Mouse (Mus musculus): Measurements from ENCODE around the gene Apbb1ip. TPM values are rescaled to one million over a fixed set of nuclear protein-coding genes. Genes with fewer than 3 reads are reported as not detected.

The Apbb1ip gene
- total and polyA plus RNA-seq, 2 experiments, result 0.64 to 0.65 TPM

GRCm38 (mm10) chr2:22895282-22896273, 121.7 kb downstream of the Apbb1ip start, which contains the start of gene Pdss1:
Pdss1 (plus strand) TSS chr2:22895522.
- TF ChIP-seq POLR2A (IDR thresholded peaks at IDR 0.05; ENCODE audit: extremely low read depth, insufficient read depth, low read length) (peak; percentile 57), CTCF (IDR thresholded peaks at IDR 0.05; ENCODE audit: low read depth, low read length) (no peak)
- Histone ChIP-seq H3K79me2 (ENCODE audit: control insufficient read depth, insufficient read depth, low read length) (no peaks in the 10 kb centered on the region), H3K9ac (ENCODE audit: low read depth, low read length) (peak within 1 kb of the TSS; percentile 85), H3K4me3 (ENCODE audit: insufficient read depth, low read depth, low read length) (peak within 1 kb of the TSS; percentile 91), H3K27me3 (ENCODE audit: control insufficient read depth, insufficient read depth, low read length) (no peaks in the 10 kb centered on the region), H3K4me1 (ENCODE audit: control insufficient read depth, insufficient read depth, low read length) (peaks cover 2% of the 10 kb centered on the region; the same call in 1 of the 2 replicates), H3K27ac (replicated peaks; ENCODE audit: insufficient read depth, low read depth, low read length) (peak within 1 kb of the TSS; percentile 77), H3K36me3 (ENCODE audit: control insufficient read depth, insufficient read depth, low read length) (no peaks in the 10 kb centered on the region)
- DNase-seq (ENCODE audit: extremely low read depth, low read depth, low spot score), result peak; percentile 95
- under 1% methylated on average over 81 of the region's 81 CpGs for WGBS

- H3K9ac ChIP-seq (ENCODE audit: low read depth, low read length), result no peak overlapping the region
- H3K27me3 ChIP-seq (ENCODE audit: control insufficient read depth, insufficient read depth, low read length), result no peaks in the 10 kb centered on the region
- no peaks in the 10 kb centered on the region for H3K79me2 ChIP-seq (ENCODE audit: control insufficient read depth, insufficient read depth, low read length)
- peaks cover 15% of the 10 kb centered on the region for H3K36me3 ChIP-seq (ENCODE audit: control insufficient read depth, insufficient read depth, low read length)
- WGBS, result over 99% methylated on average over 3 of the region's 3 CpGs
- H3K27ac ChIP-seq (replicated peaks; ENCODE audit: insufficient read depth, low read depth, low read length), result no peak overlapping the region
- no peak overlapping the region for H3K4me3 ChIP-seq (ENCODE audit: insufficient read depth, low read depth, low read length)
- TF ChIP-seq CTCF (IDR thresholded peaks at IDR 0.05; ENCODE audit: low read depth, low read length) (no peak), POLR2A (IDR thresholded peaks at IDR 0.05; ENCODE audit: extremely low read depth, insufficient read depth, low read length) (no peak)
- no peak for DNase-seq (ENCODE audit: extremely low read depth, low read depth, low spot score)
- H3K4me1 ChIP-seq (ENCODE audit: control insufficient read depth, insufficient read depth, low read length), result no peaks in the 10 kb centered on the region
Observed at GRCm38 (mm10) chr2:22903947-22904346, 130.1 kb downstream of the Apbb1ip start.

DNA sequence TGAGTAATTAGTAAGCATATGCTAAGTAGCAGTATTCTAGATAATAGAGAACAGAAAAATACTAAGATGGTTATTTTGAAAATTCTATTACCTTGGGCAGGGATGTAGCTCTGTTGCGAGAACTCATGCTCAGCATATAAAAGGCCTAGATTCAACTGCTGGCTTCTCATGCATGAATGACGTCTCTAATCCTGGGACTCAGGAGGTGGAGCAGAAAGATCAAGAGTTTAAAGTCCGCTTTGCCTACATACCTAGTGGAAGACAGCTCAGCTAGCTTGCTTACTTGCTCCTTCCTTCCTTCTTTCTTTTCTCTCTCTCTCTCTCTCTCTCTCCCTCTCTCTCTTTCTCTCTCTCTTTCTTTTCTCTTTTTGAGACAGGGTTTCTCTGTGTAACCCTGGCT, 140.5 kb downstream of the Apbb1ip start:
- H3K4me1 ChIP-seq (ENCODE audit: control insufficient read depth, insufficient read depth, low read length), result no peaks in the 10 kb centered on the region
- peaks cover 21% of the 10 kb centered on the region for H3K36me3 ChIP-seq (ENCODE audit: control insufficient read depth, insufficient read depth, low read length)
- 82% methylated on average over 3 of the region's 3 CpGs for WGBS
- no peak for TF ChIP-seq CTCF (IDR thresholded peaks at IDR 0.05; ENCODE audit: low read depth, low read length)
- no peak for TF ChIP-seq POLR2A (IDR thresholded peaks at IDR 0.05; ENCODE audit: extremely low read depth, insufficient read depth, low read length)
- DNase-seq (ENCODE audit: extremely low read depth, low read depth, low spot score), result no peak
- no peaks in the 10 kb centered on the region for H3K27me3 ChIP-seq (ENCODE audit: control insufficient read depth, insufficient read depth, low read length)
- no peak overlapping the region for H3K27ac ChIP-seq (replicated peaks; ENCODE audit: insufficient read depth, low read depth, low read length)
- no peaks in the 10 kb centered on the region for H3K79me2 ChIP-seq (ENCODE audit: control insufficient read depth, insufficient read depth, low read length)
- no peak overlapping the region for H3K9ac ChIP-seq (ENCODE audit: low read depth, low read length)
- no peak overlapping the region for H3K4me3 ChIP-seq (ENCODE audit: insufficient read depth, low read depth, low read length)

GRCm38 (mm10) chr2:22918651-22919050, 144.8 kb downstream of the Apbb1ip start:
- 96% methylated on average over 2 of the region's 2 CpGs for WGBS
- no peak overlapping the region for H3K4me3 ChIP-seq (ENCODE audit: insufficient read depth, low read depth, low read length)
- H3K27me3 ChIP-seq (ENCODE audit: control insufficient read depth, insufficient read depth, low read length), result no peaks in the 10 kb centered on the region
- no peaks in the 10 kb centered on the region for H3K4me1 ChIP-seq (ENCODE audit: control insufficient read depth, insufficient read depth, low read length)
- TF ChIP-seq POLR2A (IDR thresholded peaks at IDR 0.05; ENCODE audit: extremely low read depth, insufficient read depth, low read length) (no peak), CTCF (IDR thresholded peaks at IDR 0.05; ENCODE audit: low read depth, low read length) (no peak)
- no peak overlapping the region for H3K9ac ChIP-seq (ENCODE audit: low read depth, low read length)
- H3K27ac ChIP-seq (replicated peaks; ENCODE audit: insufficient read depth, low read depth, low read length), result no peak overlapping the region
- no peak for DNase-seq (ENCODE audit: extremely low read depth, low read depth, low spot score)
- no peaks in the 10 kb centered on the region for H3K79me2 ChIP-seq (ENCODE audit: control insufficient read depth, insufficient read depth, low read length)
- H3K36me3 ChIP-seq (ENCODE audit: control insufficient read depth, insufficient read depth, low read length), result peaks cover 17% of the 10 kb centered on the region

Other genes with a start within 250 kb of the Apbb1ip start
- under 0.01 TPM in 2 replicates for gene Gad2, start 151.9 kb upstream of the Apbb1ip start, total RNA-seq (2014; rRNA removed)
- gene Gad2, start 151.9 kb upstream of the Apbb1ip start, polyA plus RNA-seq (2012; rRNA removed), result not detected in 2 replicates
- 4.7 and 4.9 TPM in 2 replicates for gene Pdss1, start 121.4 kb downstream of the Apbb1ip start, total RNA-seq (2014; rRNA removed)
- 2.7 and 3.1 TPM in 2 replicates for gene Pdss1, start 121.4 kb downstream of the Apbb1ip start, polyA plus RNA-seq (2012; rRNA removed)